Mouse (Mus musculus): ENCODE measurements at regions not wholly inside any gene's neighbourhood (a gene's known extent, or its start where the extent isn't known, plus 50 kb on each side); places are given as distances from the start of the nearest gene placed in this dataset.

- Histone ChIP-seq H3K36me3 (ENCODE audit: control insufficient read depth, insufficient read depth) (no peaks in the 10 kb centered on the region), H3K9ac (ENCODE audit: low read depth, low read length) (no peak overlapping the region), H3K9me3 (ENCODE audit: control insufficient read depth) (no peaks in the 10 kb centered on the region), H3K4me1 (replicated peaks; ENCODE audit: control insufficient read depth, insufficient read depth, low read length) (no peaks in the 10 kb centered on the region), H3K27me3 (replicated peaks; ENCODE audit: control insufficient read depth, insufficient read depth, low read length) (no peaks in the 10 kb centered on the region), H3K4me3 (ENCODE audit: low read depth, low read length) (no peak overlapping the region), H3K4me2 (replicated peaks; ENCODE audit: low read depth) (no peak overlapping the region), H3K27ac (ENCODE audit: low read depth, low read length) (no peak overlapping the region)
- 81% methylated on average over 2 of the region's 2 CpGs for WGBS
- no peak for TF ChIP-seq CTCF (IDR thresholded peaks at IDR 0.05; ENCODE audit: low read depth)
- no peak for ATAC-seq
These were observed 1283.5 kb upstream of the Slc10a2 start for GRCm38 (mm10) chr8:6388651-6389050.

DNA sequence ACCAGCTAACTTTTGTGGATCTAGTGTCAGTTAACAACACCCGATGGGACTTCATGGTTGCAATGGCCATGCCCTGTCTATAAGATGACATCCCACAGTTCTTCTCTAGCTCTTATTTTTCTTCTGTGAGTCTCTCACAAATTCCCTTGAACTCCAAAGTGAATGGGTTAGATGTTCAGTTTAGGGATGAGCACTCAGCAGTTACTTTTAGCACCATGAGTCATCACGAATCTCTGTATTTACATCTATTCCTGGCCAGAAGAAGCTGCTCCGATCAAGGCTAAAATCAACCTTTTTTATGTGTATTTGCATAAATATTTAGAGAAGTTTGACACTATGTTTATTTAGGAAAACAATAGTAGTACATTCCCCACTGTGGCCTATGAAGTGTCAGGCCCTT, 1269.6 kb upstream of the Slc10a2 start:
- Histone ChIP-seq H3K9ac (ENCODE audit: low read depth, low read length) (no peak overlapping the region), H3K4me1 (replicated peaks; ENCODE audit: control insufficient read depth, insufficient read depth, low read length) (no peaks in the 10 kb centered on the region), H3K4me2 (replicated peaks; ENCODE audit: low read depth) (no peak overlapping the region), H3K27ac (ENCODE audit: low read depth, low read length) (no peak overlapping the region), H3K9me3 (ENCODE audit: control insufficient read depth) (no peaks in the 10 kb centered on the region), H3K4me3 (ENCODE audit: low read depth, low read length) (no peak overlapping the region), H3K36me3 (ENCODE audit: control insufficient read depth, insufficient read depth) (no peaks in the 10 kb centered on the region), H3K27me3 (replicated peaks; ENCODE audit: control insufficient read depth, insufficient read depth, low read length) (no peaks in the 10 kb centered on the region)
- no peak for TF ChIP-seq CTCF (IDR thresholded peaks at IDR 0.05; ENCODE audit: low read depth)
- 47% methylated on average over 3 of the region's 3 CpGs for WGBS
- ATAC-seq: no peak

DNA sequence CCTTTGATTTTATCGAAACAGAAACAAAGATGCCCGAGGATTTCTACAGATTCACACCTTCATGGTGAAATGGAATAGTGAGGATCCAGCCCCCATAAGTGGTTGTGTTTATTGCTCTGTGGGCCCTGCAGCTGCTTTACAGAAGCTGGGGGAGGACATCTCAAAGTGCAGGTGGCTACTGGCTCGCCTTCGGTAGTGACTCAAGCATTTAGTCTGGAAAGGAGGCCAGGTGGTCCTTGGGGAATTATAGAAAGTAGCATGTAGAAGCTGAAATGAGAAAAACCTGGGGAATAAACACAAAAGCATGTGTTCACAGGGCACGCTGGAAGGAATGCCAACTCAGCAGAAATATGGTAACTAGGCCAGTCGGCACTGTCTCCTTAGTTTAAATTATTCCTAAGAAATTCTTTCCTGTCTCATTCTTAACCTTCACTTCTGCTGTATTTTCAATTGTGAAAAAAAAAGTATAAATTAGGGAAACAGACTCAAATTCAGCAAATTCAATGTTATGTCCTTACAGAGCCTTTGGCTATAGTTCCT, 1256.3 kb upstream of the Slc10a2 start:
- H3K27me3 ChIP-seq (replicated peaks; ENCODE audit: control insufficient read depth, insufficient read depth, low read length): no peaks in the 10 kb centered on the region
- H3K9ac ChIP-seq (ENCODE audit: low read depth, low read length): no peak overlapping the region
- ATAC-seq: no peak
- no peaks in the 10 kb centered on the region for H3K9me3 ChIP-seq (ENCODE audit: control insufficient read depth)
- no peak overlapping the region for H3K27ac ChIP-seq (ENCODE audit: low read depth, low read length)
- 85% methylated on average over 6 of the region's 6 CpGs for WGBS
- no peak overlapping the region for H3K4me3 ChIP-seq (ENCODE audit: low read depth, low read length)
- no peak for TF ChIP-seq CTCF (IDR thresholded peaks at IDR 0.05; ENCODE audit: low read depth)
- no peak overlapping the region for H3K4me2 ChIP-seq (replicated peaks; ENCODE audit: low read depth)
- no peaks in the 10 kb centered on the region for H3K4me1 ChIP-seq (replicated peaks; ENCODE audit: control insufficient read depth, insufficient read depth, low read length)
- no peaks in the 10 kb centered on the region for H3K36me3 ChIP-seq (ENCODE audit: control insufficient read depth, insufficient read depth)

- no peak for ATAC-seq
- no peaks in the 10 kb centered on the region for H3K9me3 ChIP-seq (ENCODE audit: control insufficient read depth)
- no peaks in the 10 kb centered on the region for H3K27me3 ChIP-seq (replicated peaks; ENCODE audit: control insufficient read depth, insufficient read depth, low read length)
- no peaks in the 10 kb centered on the region for H3K4me1 ChIP-seq (replicated peaks; ENCODE audit: control insufficient read depth, insufficient read depth, low read length)
- no peak overlapping the region for H3K9ac ChIP-seq (ENCODE audit: low read depth, low read length)
- no peaks in the 10 kb centered on the region for H3K36me3 ChIP-seq (ENCODE audit: control insufficient read depth, insufficient read depth)
- H3K4me2 ChIP-seq (replicated peaks; ENCODE audit: low read depth): no peak overlapping the region
- TF ChIP-seq CTCF (IDR thresholded peaks at IDR 0.05; ENCODE audit: low read depth): no peak
- H3K27ac ChIP-seq (ENCODE audit: low read depth, low read length): no peak overlapping the region
- WGBS: 34% methylated on average over 2 of the region's 2 CpGs
- no peak overlapping the region for H3K4me3 ChIP-seq (ENCODE audit: low read depth, low read length)
These were observed 1252.7 kb upstream of the Slc10a2 start for GRCm38 (mm10) chr8:6357866-6358265.

DNA sequence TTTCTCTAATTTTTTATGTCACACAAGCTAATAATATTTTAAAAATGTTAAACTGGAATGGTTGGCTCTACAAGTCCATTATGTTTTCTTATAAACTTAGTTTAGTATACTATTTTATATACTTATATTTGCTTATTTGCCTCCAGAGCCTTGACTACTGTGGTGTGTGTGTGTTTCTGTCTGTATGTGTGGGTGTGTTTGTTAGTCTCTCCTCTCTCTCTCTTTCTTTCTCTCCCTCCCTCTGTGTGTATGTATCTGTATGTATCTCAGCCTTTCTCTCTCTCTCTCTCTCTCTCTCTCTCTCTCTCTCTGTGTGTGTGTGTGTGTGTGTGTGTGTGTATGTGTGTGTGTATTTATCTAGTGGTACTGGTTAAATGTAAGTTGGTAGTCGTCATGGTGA, 1245.3 kb upstream of the Slc10a2 start:
- Histone ChIP-seq H3K27ac (ENCODE audit: low read depth, low read length) (no peak overlapping the region), H3K36me3 (ENCODE audit: control insufficient read depth, insufficient read depth) (no peaks in the 10 kb centered on the region), H3K27me3 (replicated peaks; ENCODE audit: control insufficient read depth, insufficient read depth, low read length) (no peaks in the 10 kb centered on the region), H3K4me1 (replicated peaks; ENCODE audit: control insufficient read depth, insufficient read depth, low read length) (no peaks in the 10 kb centered on the region), H3K9me3 (ENCODE audit: control insufficient read depth) (no peaks in the 10 kb centered on the region), H3K4me2 (replicated peaks; ENCODE audit: low read depth) (no peak overlapping the region), H3K4me3 (ENCODE audit: low read depth, low read length) (no peak overlapping the region), H3K9ac (ENCODE audit: low read depth, low read length) (no peak overlapping the region)
- no peak for ATAC-seq
- WGBS: 68% methylated on average over 1 of the region's 1 CpGs
- TF ChIP-seq CTCF (IDR thresholded peaks at IDR 0.05; ENCODE audit: low read depth): no peak

DNA sequence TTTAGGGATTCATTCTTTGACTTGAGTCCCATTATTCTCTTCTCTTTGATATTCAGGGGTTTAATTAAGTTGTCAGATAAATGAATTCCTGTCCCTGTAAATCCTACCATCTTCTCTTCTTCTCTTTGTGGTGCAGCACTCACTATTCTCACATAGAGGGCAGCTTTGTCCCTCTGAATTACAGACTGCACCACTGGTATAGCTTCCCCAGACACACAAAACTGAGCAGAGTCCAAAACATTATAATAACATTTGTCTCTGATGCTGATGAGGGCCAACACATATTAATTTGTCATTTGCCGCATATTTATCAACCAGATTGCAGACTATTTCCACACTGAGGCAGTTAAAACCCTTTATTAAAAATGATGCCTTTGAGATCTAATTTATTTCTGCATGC, 1244.9 kb upstream of the Slc10a2 start:
- Histone ChIP-seq H3K36me3 (ENCODE audit: control insufficient read depth, insufficient read depth) (no peaks in the 10 kb centered on the region), H3K4me1 (replicated peaks; ENCODE audit: control insufficient read depth, insufficient read depth, low read length) (no peaks in the 10 kb centered on the region), H3K9ac (ENCODE audit: low read depth, low read length) (no peak overlapping the region), H3K27ac (ENCODE audit: low read depth, low read length) (no peak overlapping the region), H3K4me3 (ENCODE audit: low read depth, low read length) (no peak overlapping the region), H3K9me3 (ENCODE audit: control insufficient read depth) (no peaks in the 10 kb centered on the region), H3K4me2 (replicated peaks; ENCODE audit: low read depth) (no peak overlapping the region), H3K27me3 (replicated peaks; ENCODE audit: control insufficient read depth, insufficient read depth, low read length) (no peaks in the 10 kb centered on the region)
- no peak for ATAC-seq
- 72% methylated on average over 1 of the region's 1 CpGs for WGBS
- TF ChIP-seq CTCF (IDR thresholded peaks at IDR 0.05; ENCODE audit: low read depth): peak; percentile 32

- Histone ChIP-seq H3K4me3 (ENCODE audit: low read depth, low read length) (no peak overlapping the region), H3K4me2 (replicated peaks; ENCODE audit: low read depth) (no peak overlapping the region), H3K27ac (ENCODE audit: low read depth, low read length) (no peak overlapping the region), H3K9ac (ENCODE audit: low read depth, low read length) (no peak overlapping the region), H3K4me1 (replicated peaks; ENCODE audit: control insufficient read depth, insufficient read depth, low read length) (no peaks in the 10 kb centered on the region), H3K27me3 (replicated peaks; ENCODE audit: control insufficient read depth, insufficient read depth, low read length) (no peaks in the 10 kb centered on the region), H3K9me3 (ENCODE audit: control insufficient read depth) (no peaks in the 10 kb centered on the region), H3K36me3 (ENCODE audit: control insufficient read depth, insufficient read depth) (no peaks in the 10 kb centered on the region)
- 53% methylated on average over 1 of the region's 1 CpGs for WGBS
- no peak for ATAC-seq
- no peak for TF ChIP-seq CTCF (IDR thresholded peaks at IDR 0.05; ENCODE audit: low read depth)
These were observed 1240.6 kb upstream of the Slc10a2 start for GRCm38 (mm10) chr8:6345704-6346103.
